ENCODE assay signal across 15 mouse cellular contexts in genomic region chr3:104962866-104963265, GRCm38 (mm10). TPM values are rescaled to one million over a fixed set of nuclear protein-coding genes. Genes with fewer than 3 reads are reported as not detected.
A peak's percentile ranks its signal among the peaks of the same experiment; 100 is the strongest.
DNase-seq lines count a peak whose midpoint lies in the region; ATAC-seq and TF ChIP-seq lines count a peak whose summit lies in the region.
"Had no signal": no experiment of that assay in that cellular context is flagged by ENCODE, and none has a peak within 500 bp of the region (broad histone marks: within the 10 kb centered on the region; RNA-seq: fewer than 3 reads in every experiment).

No protein-coding gene starts in this region.

- peak; percentile 61; the same call in 1 of the 2 replicates for ATAC-seq in lung, embryonic 14.5 days (ENCODE audit: insufficient read depth)
- no peak for ATAC-seq in limb, embryonic 11.5 days (ENCODE audit: insufficient number of reproducible peaks, low FRiP score, low TSS enrichment, low read depth)

- no peaks in the 10 kb centered on the region for H3K9me3 ChIP-seq in lung, embryonic 14.5 days (ENCODE audit: low read depth, low read length)
- H3K9me3 ChIP-seq in embryonic facial prominence, embryonic 10.5 days, result no peaks in the 10 kb centered on the region
- H3K9me3 ChIP-seq in limb, embryonic 11.5 days (ENCODE audit: control insufficient read depth, low read length), result no peaks in the 10 kb centered on the region
- H3K9me3 ChIP-seq: forebrain, embryonic 10.5 days; hindbrain, embryonic 15.5 days had no signal

- H3K27me3 ChIP-seq in lung, embryonic 14.5 days (ENCODE audit: insufficient read depth, low read length), result peaks cover 20% of the 10 kb centered on the region
- H3K27me3 ChIP-seq in embryonic facial prominence, embryonic 10.5 days (replicated peaks; ENCODE audit: low read depth, poor library complexity, severe bottlenecking), result peaks cover 90% of the 10 kb centered on the region
- peaks cover 39% of the 10 kb centered on the region for H3K27me3 ChIP-seq in limb, embryonic 11.5 days (ENCODE audit: control insufficient read depth, insufficient read depth, low read length)
- peaks cover 7% of the 10 kb centered on the region; the same call in 1 of the 2 replicates for H3K27me3 ChIP-seq in cerebellum, adult 2 months (ENCODE audit: control insufficient read depth, insufficient read depth, low read length)

- no peak for TF ChIP-seq POLR2A in cerebellum, adult 2 months (IDR thresholded peaks at IDR 0.05; ENCODE audit: borderline replicate concordance, insufficient read depth, low read length)

- intact Hi-C loops in heart, postnatal 10 days (cut with DNase I), result no loop called here

- peak overlapping the region; percentile 78 for H3K27ac ChIP-seq in lung, embryonic 14.5 days (ENCODE audit: low read depth)
- H3K27ac ChIP-seq in embryonic facial prominence, embryonic 10.5 days (replicated peaks), result no peak overlapping the region
- H3K27ac ChIP-seq in limb, embryonic 11.5 days (replicated peaks; ENCODE audit: low read depth, low read length), result no peak overlapping the region
- H3K27ac ChIP-seq in cerebellum, adult 2 months (ENCODE audit: insufficient read depth, low read length), result no peak overlapping the region
- H3K27ac ChIP-seq: hindbrain, embryonic 15.5 days had no signal

- peak overlapping the region; percentile 78 for H3K4me2 ChIP-seq in lung, embryonic 14.5 days
- peak overlapping the region; percentile 61; the same call in 1 of the 2 replicates for H3K4me2 ChIP-seq in limb, embryonic 11.5 days (ENCODE audit: low read depth, severe bottlenecking)

- H3K4me3 ChIP-seq in lung, embryonic 14.5 days (ENCODE audit: low read depth, low read length), result no peak overlapping the region
- H3K4me3 ChIP-seq in embryonic facial prominence, embryonic 10.5 days, result peak overlapping the region; percentile 62
- H3K4me3 ChIP-seq in limb, embryonic 11.5 days (ENCODE audit: low read depth, low read length), result no peak overlapping the region
- no peak overlapping the region for H3K4me3 ChIP-seq in cerebellum, adult 2 months (replicated peaks; ENCODE audit: insufficient read depth, low read depth, low read length)

- DNase-seq in heart, adult 11 months, result peak; percentile 74
- DNase-seq in heart, postnatal 10 days, result no peak
- peak; percentile 83 for DNase-seq in lung, embryonic 14.5 days
- DNase-seq in lung, postnatal 36 days, result no peak
- no peak for DNase-seq in embryonic facial prominence, embryonic 10.5 days (ENCODE audit: low spot score)
- no peak for DNase-seq in limb, embryonic 11.5 days (ENCODE audit: low spot score)
- no peak for DNase-seq in cerebellum, adult 2 months
- DNase-seq in adrenal gland, postnatal 25 days, result no peak
- DNase-seq: adrenal gland, adult 2 months; cerebellum, postnatal 10 days; kidney, adult 8-10 months; right cerebral cortex, postnatal 25 days had no signal

- H3K4me1 ChIP-seq in lung, embryonic 14.5 days (ENCODE audit: insufficient read depth), result peaks cover 22% of the 10 kb centered on the region; the same call in 1 of the 2 replicates
- peaks cover 73% of the 10 kb centered on the region for H3K4me1 ChIP-seq in embryonic facial prominence, embryonic 10.5 days
- H3K4me1 ChIP-seq in limb, embryonic 11.5 days (ENCODE audit: control insufficient read depth, insufficient read depth, low read length), result peaks cover 34% of the 10 kb centered on the region
- peaks cover 5% of the 10 kb centered on the region; the same call in 1 of the 2 replicates for H3K4me1 ChIP-seq in cerebellum, adult 2 months (ENCODE audit: control insufficient read depth, insufficient read depth, low read length)

- no peak overlapping the region for H3K9ac ChIP-seq in lung, embryonic 14.5 days
- no peak overlapping the region for H3K9ac ChIP-seq in limb, embryonic 11.5 days (ENCODE audit: low read length)
- H3K9ac ChIP-seq: hindbrain, embryonic 15.5 days had no signal

- no peak for TF ChIP-seq CTCF in lung, embryonic 14.5 days (IDR thresholded peaks at IDR 0.05; ENCODE audit: low read depth)
- no peak for TF ChIP-seq CTCF in cerebellum, adult 2 months (IDR thresholded peaks at IDR 0.05; ENCODE audit: borderline replicate concordance, insufficient read depth, low read depth, low read length)

- under 1% methylated on average over 5 of the region's 5 CpGs for WGBS in lung, embryonic 14.5 days
- WGBS in embryonic facial prominence, embryonic 10.5 days, result 6% methylated on average over 5 of the region's 5 CpGs
- 3% methylated on average over 5 of the region's 5 CpGs for WGBS in limb, embryonic 11.5 days
- 12% methylated on average over 5 of the region's 5 CpGs for WGBS in cerebellum, adult 2 months

- H3K36me3 ChIP-seq in lung, embryonic 14.5 days (ENCODE audit: insufficient read depth), result no peaks in the 10 kb centered on the region
- no peaks in the 10 kb centered on the region for H3K36me3 ChIP-seq in embryonic facial prominence, embryonic 10.5 days (replicated peaks)
- H3K36me3 ChIP-seq in limb, embryonic 11.5 days (ENCODE audit: control insufficient read depth, insufficient read depth, low read length), result no peaks in the 10 kb centered on the region; the same call in 1 of the 2 replicates
- H3K36me3 ChIP-seq: forebrain, embryonic 10.5 days; hindbrain, embryonic 15.5 days had no signal

RNA-seq across cellular contexts. Expression of gene Wnt2b, which starts 1.1 kb away (rescaled TPM):
- 1 to 10 TPM in 1 of 2 experiments, under 1 TPM in 1; 0.84 to 2.1 TPM for total RNA-seq in heart, postnatal 10 days (2021)
- polyA plus RNA-seq in lung, embryonic 14.5 days (2014; fragmentation: Nextera tagmentation; extraction: Ambion mirVana), result 2.8 and 3.4 TPM in 2 replicates
- 0.50 and 0.66 TPM in 2 replicates for polyA plus RNA-seq in embryonic facial prominence, embryonic 10.5 days (2016; fragmentation: Nextera tagmentation; extraction: Ambion mirVana)
- 0.43 and 0.72 TPM in 2 replicates for polyA plus RNA-seq in limb, embryonic 11.5 days (2014; fragmentation: Nextera tagmentation; extraction: Ambion mirVana)
- 0.40 and 0.44 TPM in 2 replicates for polyA plus RNA-seq in cerebellum, adult 2 months (2012; rRNA removed)
- 5.8 and 7.8 TPM in 2 replicates for total RNA-seq in adrenal gland, postnatal 25 days (2021)
- total RNA-seq: neutrophil, adult 5-6 weeks had no signal

Comparison
In these comparisons a context has a peak if more than half of its experiments do, and no peak if none do; other contexts are left out.
1. DNase-seq: peak in heart, adult 11 months (single experiment) and lung, embryonic 14.5 days (single experiment); none in heart, postnatal 10 days (0 of 2), lung, postnatal 36 days (single experiment), embryonic facial prominence, embryonic 10.5 days (single experiment), limb, embryonic 11.5 days (single experiment), cerebellum, adult 2 months (0 of 2) and adrenal gland, postnatal 25 days (single experiment).